Mouse (Mus musculus) urinary bladder, postnatal 14 days (tissue): ENCODE data around the gene Ccer2.
A peak's percentile ranks its signal among the peaks of the same experiment; 100 is the strongest.

ENCODE experiments used
- DNase-seq: peaks from one replicate; pipeline ENCODE4 v3.0.0; 2021; ENCODE audit warnings: low spot score

Ccer2 gene

DNA sequence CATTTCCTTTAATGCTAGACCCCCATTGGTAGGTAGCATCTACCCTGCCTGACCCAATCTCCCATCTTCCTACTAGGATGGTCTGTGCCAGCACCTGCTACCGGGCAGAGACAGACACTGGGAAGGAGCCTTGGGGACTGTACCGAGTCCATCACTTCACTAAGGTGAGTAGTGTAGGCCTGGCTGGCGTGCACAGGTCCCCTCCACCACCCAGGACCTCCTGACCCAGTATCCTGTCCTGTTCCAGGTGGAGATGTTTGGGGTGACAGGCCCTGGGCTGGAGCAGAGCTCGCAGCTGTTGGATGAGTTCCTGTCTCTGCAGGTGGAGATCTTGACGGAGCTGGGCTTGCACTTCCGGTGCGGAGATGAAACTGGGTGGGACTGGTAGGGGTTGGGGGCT, 6.0 kb upstream of the Ccer2 start:
- DNase-seq: no peak

- DNase-seq: no peak
These were observed 2.6 kb downstream of the Ccer2 start for GRCm38 (mm10) chr7:28758623-28759022.

- no peak for DNase-seq
These were observed 5.9 kb downstream of the Ccer2 start for GRCm38 (mm10) chr7:28761907-28762306.

- DNase-seq: no peak
These were observed 9.2 kb downstream of the Ccer2 start for GRCm38 (mm10) chr7:28765211-28765610.

DNA sequence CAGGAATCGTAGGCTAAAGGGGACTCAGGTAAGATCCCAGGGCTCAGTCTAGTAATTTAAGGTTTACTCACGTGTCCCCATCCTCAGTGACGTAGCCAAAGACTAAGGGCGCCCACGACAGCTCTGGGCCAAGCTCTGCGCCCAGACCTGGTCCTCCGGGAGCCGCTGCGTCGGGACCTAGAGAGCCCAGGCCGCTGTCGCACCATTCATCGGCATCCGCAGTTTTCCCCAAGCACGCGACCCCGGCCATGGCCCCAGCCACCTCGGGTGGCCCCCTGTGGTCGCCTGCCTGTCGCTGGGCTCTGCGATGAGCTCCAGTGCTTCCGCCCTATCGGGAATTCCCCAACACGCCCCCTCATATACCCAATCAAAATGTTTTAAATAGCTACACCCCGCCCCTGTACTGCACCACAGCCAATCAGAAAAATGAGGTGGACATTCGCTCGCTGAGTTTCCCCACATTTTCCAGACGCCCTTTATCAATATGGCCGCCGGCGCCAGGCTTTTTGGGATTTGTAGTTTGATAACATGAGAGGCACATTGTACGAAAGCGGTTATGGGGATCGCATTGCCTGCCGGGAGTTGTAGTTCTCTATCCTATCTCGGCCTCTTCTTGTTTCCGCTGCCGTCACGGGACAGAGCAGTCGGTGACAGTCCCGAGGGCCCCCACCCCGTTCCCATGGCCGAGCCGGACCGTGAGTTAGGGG, 10.4 kb downstream of the Ccer2 start, which contains the start of gene Sirt2:
Sirt2 (plus strand) TSS at position 563 of the 707 bp plus-strand sequence.
- peak; percentile 97 for DNase-seq

DNA sequence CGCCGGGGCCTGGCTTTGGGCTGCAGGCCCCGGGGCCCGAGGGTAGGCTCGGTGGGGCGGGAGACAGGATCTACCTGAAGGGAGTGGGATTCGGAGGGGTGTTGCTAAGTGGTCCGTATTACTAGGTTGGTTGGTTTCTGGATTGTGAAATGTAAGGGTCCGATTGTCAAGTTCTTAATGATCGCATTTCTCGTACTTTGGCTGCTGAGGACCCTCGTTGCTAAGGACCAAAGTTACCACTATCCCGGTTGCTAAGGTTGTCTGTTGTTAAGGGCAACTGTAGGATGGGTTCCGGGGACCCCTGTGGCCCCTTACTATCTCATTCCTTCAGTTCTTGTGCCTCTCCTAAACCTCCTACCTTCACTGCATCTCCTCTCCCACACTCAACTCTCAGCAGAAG, 10.9 kb downstream of the Ccer2 start:
- DNase-seq: no peak

DNA sequence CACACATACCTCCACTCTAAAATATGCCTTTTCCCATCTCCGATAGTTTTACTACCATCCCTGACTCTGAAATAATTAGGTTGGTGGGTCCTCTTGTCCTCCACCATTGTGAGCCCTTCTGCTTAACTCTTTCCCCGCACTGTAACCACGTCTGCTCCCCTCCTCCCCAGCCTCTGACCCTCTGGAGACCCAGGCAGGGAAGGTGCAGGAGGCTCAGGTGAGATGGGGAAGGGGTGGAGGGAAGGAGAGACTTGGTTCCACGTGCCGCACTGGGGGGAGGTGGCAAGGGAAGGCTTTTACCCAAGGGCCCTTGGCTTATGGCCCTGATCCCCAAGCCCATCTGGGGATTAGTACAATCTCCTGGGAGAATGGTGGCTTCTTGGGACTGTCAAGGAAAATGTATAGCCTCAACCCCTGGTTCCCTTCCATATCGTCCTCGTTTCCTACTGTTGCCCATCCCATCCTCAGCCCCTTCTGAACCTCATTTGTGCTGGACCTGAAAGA, 11.5 kb downstream of the Ccer2 start, which contains the start of gene Nfkbib:
Nfkbib (minus strand) TSS at position 51 of the 504 bp plus-strand sequence.
- no peak for DNase-seq

DNA sequence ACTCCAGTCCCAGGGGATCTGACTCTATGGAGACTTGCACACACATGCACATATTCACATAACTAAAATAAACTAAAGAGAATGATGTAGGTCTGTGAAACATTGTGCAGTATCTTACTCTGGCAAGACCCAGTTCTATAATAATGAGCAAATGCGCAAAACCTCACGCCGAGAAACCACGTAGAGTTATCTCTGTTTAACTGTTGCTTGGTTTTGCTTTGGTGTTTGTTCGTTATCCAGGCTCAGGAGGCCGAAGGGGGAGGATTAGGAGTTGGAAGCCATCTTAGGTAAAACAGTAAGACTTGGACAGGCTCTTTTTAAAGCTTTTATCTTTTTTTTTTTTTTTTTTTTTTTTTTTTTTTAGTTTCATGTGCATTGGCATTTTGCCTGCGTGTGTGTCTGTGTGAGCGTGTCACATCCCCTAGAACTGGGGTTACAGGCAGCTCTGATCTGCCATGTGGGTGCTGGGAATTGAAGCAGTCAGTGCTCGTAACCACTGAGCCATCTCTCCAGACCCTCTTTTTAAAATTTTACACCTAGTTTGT, 13.5 kb downstream of the Ccer2 start:
- DNase-seq: no peak

DNA sequence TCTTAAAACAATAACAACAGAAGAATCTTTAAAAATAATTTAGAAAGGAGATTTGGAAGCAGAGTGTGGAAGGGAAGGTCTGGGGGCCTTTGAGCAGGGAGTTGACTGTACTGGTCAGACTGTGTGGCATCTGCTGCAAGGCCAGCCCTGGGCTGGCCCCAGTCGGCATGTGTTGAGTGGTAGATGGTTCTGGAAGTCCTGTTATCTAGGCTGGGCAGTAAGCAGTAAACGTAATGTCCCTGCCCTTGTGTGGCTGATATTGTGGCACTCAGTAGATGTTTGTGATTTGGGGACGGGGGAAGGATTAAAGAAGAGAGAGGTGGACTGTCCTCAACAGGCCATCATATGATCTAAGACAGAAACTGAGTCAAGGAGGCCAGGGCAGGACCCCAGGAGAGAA, 14.3 kb downstream of the Ccer2 start:
- DNase-seq: no peak

DNA sequence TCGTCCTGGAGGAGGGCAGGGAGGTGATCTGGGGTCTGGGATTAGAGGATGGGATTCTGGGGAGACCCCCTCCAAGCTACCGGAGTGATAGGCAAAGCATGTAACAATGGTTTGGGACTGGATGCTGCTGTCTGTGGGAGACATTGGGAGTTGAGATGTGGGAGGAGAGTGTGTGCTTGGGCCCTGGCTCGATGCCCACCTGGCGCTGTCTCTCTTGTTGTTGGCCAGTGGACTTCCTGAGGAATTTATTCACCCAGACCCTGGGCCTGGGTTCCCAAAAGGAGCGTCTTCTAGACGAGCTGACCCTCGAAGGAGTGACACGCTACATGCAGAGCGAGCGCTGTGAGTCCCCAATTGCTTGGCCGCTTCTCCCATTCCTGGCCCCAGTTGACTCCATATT, 15.9 kb downstream of the Ccer2 start:
- DNase-seq: no peak

DNA sequence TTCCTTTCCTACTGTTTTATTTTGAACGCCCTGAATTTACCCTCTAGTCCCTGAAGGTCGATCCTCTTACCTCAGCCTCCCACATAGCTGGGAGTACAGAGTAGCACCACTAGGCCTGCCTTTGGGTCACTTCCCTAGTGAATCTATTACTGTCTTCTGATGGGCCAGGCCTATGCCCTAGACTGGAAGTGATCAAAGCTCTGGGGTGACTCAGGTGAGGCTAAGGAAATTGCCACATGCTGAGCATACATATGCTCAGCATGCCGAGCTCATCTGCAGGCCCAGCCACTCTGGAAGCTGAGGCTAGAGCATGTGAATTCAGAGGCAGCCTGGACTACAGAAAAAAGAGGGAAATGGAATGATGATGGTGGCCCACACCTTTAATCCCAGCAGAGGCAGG, 17.2 kb downstream of the Ccer2 start:
- DNase-seq: no peak

GRCm38 (mm10) chr7:28774164-28774563, 18.2 kb downstream of the Ccer2 start:
- no peak for DNase-seq

GRCm38 (mm10) chr7:28775129-28775528, 19.2 kb downstream of the Ccer2 start:
- no peak for DNase-seq

DNA sequence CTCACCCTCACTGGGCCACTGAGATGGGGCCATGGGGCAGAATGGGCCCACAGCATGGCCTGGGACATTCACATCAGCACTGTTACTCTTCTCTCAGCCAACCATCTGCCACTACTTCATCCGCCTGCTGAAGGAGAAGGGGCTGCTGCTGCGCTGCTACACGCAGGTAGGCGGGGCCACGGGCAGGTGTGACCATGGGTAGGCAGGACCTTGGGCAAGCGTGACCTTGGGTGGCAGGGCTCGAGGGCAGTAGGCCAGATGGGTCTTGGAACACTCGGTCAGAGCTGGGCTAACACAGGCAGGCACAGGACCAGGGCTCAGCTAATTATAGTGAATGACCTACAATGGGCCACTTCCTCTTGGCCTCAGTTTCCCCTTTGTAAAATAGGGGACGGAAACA, 22.9 kb downstream of the Ccer2 start:
- no peak for DNase-seq

DNA sequence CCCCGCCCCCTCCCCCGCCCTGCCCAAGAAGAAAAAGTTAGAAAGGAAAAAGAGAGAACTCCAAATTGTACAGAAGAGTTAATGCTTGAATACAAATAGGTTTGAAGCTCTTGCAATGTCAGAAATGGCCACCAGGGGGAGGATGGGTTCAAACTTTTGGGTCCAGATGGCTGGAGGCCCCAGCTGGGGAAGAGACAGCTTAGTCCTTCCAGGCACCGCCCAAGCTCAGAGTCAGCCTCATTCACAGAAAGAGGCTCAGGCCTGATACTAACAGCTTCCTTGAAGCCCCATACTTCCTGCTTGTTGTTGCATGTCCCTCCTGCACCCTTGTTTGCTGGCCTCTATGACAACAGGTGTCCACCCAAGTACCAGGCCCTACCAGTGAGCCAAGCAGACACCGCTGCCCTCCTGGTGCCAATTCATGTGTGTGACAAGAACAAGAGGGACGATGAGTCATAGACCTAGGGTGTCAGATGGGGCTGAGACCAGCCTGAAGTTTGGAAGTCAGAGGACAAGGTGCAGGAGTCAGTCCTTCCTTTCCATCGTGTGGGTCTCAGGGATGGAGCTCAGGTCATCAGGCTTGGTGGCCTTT, 24.2 kb downstream of the Ccer2 start:
- DNase-seq: peak; percentile 92

DNA sequence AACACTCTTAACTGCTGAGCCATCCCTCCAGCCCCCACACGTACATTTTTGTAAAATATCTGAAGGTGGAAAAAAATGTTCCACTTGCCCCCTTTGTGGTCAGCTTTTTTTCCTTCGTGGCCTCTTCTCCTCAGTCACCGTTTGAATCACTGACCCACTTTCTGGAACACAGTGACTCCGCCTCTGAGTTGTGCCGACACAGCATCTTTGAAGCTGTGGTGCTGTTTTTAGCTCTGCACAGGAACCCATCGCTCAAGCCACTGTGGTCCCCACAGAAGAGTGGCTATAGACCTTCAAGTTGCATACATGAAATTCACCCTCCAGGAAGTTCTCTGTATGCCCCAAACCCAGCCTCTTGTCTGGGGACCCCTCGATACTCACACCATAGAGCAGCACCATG, 24.9 kb downstream of the Ccer2 start:
- DNase-seq: no peak

DNA sequence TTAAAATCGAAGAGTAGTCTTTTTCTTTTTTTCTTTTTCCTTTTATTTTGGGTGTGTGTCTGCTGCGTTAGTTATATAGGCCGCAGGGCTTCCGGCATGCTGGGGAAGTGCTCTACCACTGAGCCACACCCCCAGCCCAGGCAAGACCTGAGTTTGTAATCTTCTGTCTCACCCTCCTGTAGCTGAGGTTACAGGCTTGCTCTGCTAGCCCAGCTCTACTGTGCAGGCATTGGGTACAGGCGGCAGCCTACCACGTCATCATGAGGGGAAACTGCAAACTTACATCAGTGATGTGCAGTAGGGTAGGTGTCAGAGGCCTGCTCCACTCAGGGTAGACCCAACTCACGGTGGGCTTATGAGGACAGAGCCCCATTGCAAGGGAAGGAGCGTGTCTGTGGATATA, 25.3 kb downstream of the Ccer2 start:
- no peak for DNase-seq

- no peak for DNase-seq
These were observed 29.2 kb downstream of the Ccer2 start for GRCm38 (mm10) chr7:28785161-28785560.

- no peak for DNase-seq
These were observed 31.9 kb downstream of the Ccer2 start for GRCm38 (mm10) chr7:28787884-28788283.

GRCm38 (mm10) chr7:28788307-28789195, 32.6 kb downstream of the Ccer2 start, which contains the start of gene Rinl:
TSS of gene Rinl (plus strand) at chr7:28788969.
- no peak for DNase-seq

- no peak for DNase-seq
These were observed 33.3 kb downstream of the Ccer2 start for GRCm38 (mm10) chr7:28789235-28789634.
